Mouse (Mus musculus): ENCODE measurements around the gene Il23a. TPM values are rescaled to one million over a fixed set of nuclear protein-coding genes. Genes with fewer than 3 reads are reported as not detected.

Il23a gene
- polyA plus RNA-seq (2015; fragmentation: Nextera tagmentation; extraction: Ambion mirVana), result 0.34 and 0.38 TPM in 2 replicates

GRCm38 (mm10) chr10:128298702-128299171 is at the start of gene Il23a:
Gene Il23a, minus strand, starts transcription at chr10:128298752.
- Histone ChIP-seq H3K27me3 (ENCODE audit: control insufficient read depth, insufficient read depth, low read depth, low read length) (no peaks in the 10 kb centered on the region), H3K4me3 (ENCODE audit: low read length) (no peak within 1 kb of the TSS), H3K9me3 (ENCODE audit: control insufficient read depth, low read length) (no peaks in the 10 kb centered on the region), H3K4me1 (replicated peaks; ENCODE audit: control insufficient read depth, insufficient read depth, low read length) (peaks cover 13% of the 10 kb centered on the region), H3K4me2 (ENCODE audit: low read depth, low read length) (no peak within 1 kb of the TSS), H3K36me3 (ENCODE audit: control insufficient read depth, insufficient read depth, low read length) (no peaks in the 10 kb centered on the region), H3K27ac (ENCODE audit: low read length) (no peak within 1 kb of the TSS), H3K9ac (ENCODE audit: low read length) (0 out of 2 replicates have a peak within 1 kb of the TSS, but pooled peaks have one; percentile 25)
- WGBS, result 72% methylated on average over 11 of the region's 11 CpGs
- ATAC-seq (ENCODE audit: low read depth), result no peak

DNA sequence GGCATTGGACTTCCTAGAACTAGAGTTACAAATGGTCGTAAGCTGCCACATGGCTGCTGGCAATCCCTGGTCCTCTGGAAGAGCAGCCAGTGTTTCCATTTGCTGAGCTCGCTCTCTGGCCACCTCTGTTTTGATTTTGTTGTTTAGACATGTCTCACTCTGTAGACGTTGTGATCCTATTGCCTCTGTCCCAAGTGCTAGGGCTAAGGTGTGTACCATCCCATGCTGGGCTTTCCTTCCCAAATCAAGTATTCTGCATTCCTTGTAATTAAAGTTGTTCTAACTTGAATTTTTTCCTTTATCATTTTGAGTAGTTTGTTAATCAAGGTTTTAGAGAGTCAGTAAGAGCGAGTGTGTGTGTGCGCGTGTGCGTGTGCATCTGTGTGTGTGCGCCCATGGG is 49.0 kb upstream of the Il23a start:
- Histone ChIP-seq H3K9me3 (ENCODE audit: control insufficient read depth, low read length) (no peaks in the 10 kb centered on the region), H3K4me2 (ENCODE audit: low read depth, low read length) (no peak overlapping the region), H3K4me3 (ENCODE audit: low read length) (no peak overlapping the region), H3K9ac (ENCODE audit: low read length) (no peak overlapping the region), H3K4me1 (replicated peaks; ENCODE audit: control insufficient read depth, insufficient read depth, low read length) (peaks cover 14% of the 10 kb centered on the region), H3K27me3 (ENCODE audit: control insufficient read depth, insufficient read depth, low read depth, low read length) (no peaks in the 10 kb centered on the region), H3K36me3 (ENCODE audit: control insufficient read depth, insufficient read depth, low read length) (peaks cover 15% of the 10 kb centered on the region), H3K27ac (ENCODE audit: low read length) (no peak overlapping the region)
- ATAC-seq (ENCODE audit: low read depth), result no peak
- 87% methylated on average over 8 of the region's 8 CpGs for WGBS

DNA sequence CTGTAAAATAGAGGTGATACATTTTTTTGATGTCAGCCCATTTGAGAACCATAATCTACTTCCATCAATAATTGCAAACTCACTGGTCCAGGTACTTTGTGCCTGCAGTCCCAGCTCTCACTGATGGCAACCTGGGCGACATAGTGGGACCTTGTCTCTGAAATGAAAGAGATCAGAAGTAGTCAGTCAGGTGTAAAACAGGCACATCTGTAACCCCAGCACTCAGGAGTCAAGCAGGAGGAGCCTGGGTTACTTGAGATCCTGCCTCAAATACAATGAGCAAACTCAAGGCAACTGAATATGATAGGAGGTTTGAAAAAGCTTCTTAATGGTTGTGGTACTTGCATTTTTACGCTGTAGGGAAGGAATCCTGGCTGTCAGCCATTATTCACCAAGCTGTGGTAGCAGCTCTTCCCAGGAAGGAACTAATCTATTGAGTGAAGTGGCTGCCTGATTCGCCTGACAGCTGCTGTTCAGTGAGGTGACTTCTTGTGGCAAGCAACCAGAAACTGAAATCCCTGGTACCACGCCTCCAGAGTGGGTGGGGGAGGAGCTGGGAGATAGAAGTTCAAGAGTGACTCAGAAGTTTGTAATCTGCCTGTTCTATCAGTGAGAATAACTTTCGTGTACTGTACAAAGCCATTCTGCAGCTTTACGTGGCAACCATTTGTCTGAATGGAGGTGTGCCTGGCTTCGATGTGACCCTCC is 46.2 kb upstream of the Il23a start:
- H3K27me3 ChIP-seq (ENCODE audit: control insufficient read depth, insufficient read depth, low read depth, low read length), result no peaks in the 10 kb centered on the region
- no peaks in the 10 kb centered on the region for H3K9me3 ChIP-seq (ENCODE audit: control insufficient read depth, low read length)
- H3K36me3 ChIP-seq (ENCODE audit: control insufficient read depth, insufficient read depth, low read length), result no peaks in the 10 kb centered on the region
- peak overlapping the region; percentile 59 for H3K27ac ChIP-seq (ENCODE audit: low read length)
- 10% methylated on average over 7 of the region's 7 CpGs for WGBS
- H3K4me2 ChIP-seq (ENCODE audit: low read depth, low read length), result peak overlapping the region; percentile 51
- peak overlapping the region; percentile 30 for H3K4me3 ChIP-seq (ENCODE audit: low read length)
- peaks cover 14% of the 10 kb centered on the region for H3K4me1 ChIP-seq (replicated peaks; ENCODE audit: control insufficient read depth, insufficient read depth, low read length)
- H3K9ac ChIP-seq (ENCODE audit: low read length), result 0 out of 2 replicates have a peak overlapping the region, but pooled peaks have one; percentile 23
- ATAC-seq (ENCODE audit: low read depth), result peak; percentile 95

GRCm38 (mm10) chr10:128343436-128343835 is 44.9 kb upstream of the Il23a start:
- WGBS, result 88% methylated on average over 1 of the region's 1 CpGs

GRCm38 (mm10) chr10:128340257-128340656 is 41.7 kb upstream of the Il23a start:
- peaks cover 19% of the 10 kb centered on the region for H3K4me1 ChIP-seq (replicated peaks; ENCODE audit: control insufficient read depth, insufficient read depth, low read length)
- H3K36me3 ChIP-seq (ENCODE audit: control insufficient read depth, insufficient read depth, low read length), result no peaks in the 10 kb centered on the region
- H3K9ac ChIP-seq (ENCODE audit: low read length), result no peak overlapping the region
- H3K4me3 ChIP-seq (ENCODE audit: low read length), result no peak overlapping the region
- no peak overlapping the region for H3K4me2 ChIP-seq (ENCODE audit: low read depth, low read length)
- no peaks in the 10 kb centered on the region for H3K9me3 ChIP-seq (ENCODE audit: control insufficient read depth, low read length)
- no peak overlapping the region for H3K27ac ChIP-seq (ENCODE audit: low read length)
- no peaks in the 10 kb centered on the region for H3K27me3 ChIP-seq (ENCODE audit: control insufficient read depth, insufficient read depth, low read depth, low read length)
- 65% methylated on average over 2 of the region's 2 CpGs for whole genome bisulfite sequencing
- no peak for ATAC-seq (ENCODE audit: low read depth)

More at GRCm38 (mm10) chr10:128343436-128343835, 44.9 kb upstream of the Il23a start:
- H3K27me3 ChIP-seq (ENCODE audit: control insufficient read depth, insufficient read depth, low read depth, low read length), result no peaks in the 10 kb centered on the region
- H3K4me3 ChIP-seq (ENCODE audit: low read length), result no peak overlapping the region
- no peak for ATAC-seq (ENCODE audit: low read depth)
- no peaks in the 10 kb centered on the region for H3K36me3 ChIP-seq (ENCODE audit: control insufficient read depth, insufficient read depth, low read length)
- H3K4me1 ChIP-seq (replicated peaks; ENCODE audit: control insufficient read depth, insufficient read depth, low read length), result peaks cover 23% of the 10 kb centered on the region
- no peak overlapping the region for H3K4me2 ChIP-seq (ENCODE audit: low read depth, low read length)
- H3K27ac ChIP-seq (ENCODE audit: low read length), result peak overlapping the region; percentile 46; the same call in 1 of the 2 replicates
- H3K9me3 ChIP-seq (ENCODE audit: control insufficient read depth, low read length), result no peaks in the 10 kb centered on the region
- H3K9ac ChIP-seq (ENCODE audit: low read length), result no peak overlapping the region

DNA sequence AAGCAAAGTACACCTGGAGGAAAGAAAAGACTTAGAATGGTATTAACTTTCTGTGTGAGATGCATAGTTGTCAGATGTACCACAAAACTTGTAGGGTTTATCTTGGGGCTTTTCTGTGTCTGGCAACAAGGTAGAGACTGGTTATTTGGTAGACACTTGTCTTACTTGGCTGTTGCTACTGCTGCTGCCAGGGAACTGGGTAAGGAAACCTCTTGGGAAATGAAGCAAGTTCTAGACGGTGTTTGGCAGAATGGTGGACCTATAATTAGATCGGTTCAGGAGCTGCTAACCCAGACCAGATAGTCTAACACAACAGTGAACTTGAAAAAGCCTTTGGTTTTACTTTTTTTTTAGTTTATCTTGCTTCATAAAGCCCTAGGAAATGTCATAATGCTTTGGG is 40.4 kb upstream of the Il23a start:
- Histone ChIP-seq H3K36me3 (ENCODE audit: control insufficient read depth, insufficient read depth, low read length) (no peaks in the 10 kb centered on the region), H3K4me1 (replicated peaks; ENCODE audit: control insufficient read depth, insufficient read depth, low read length) (peaks cover 9% of the 10 kb centered on the region), H3K27ac (ENCODE audit: low read length) (no peak overlapping the region), H3K9ac (ENCODE audit: low read length) (peak overlapping the region; percentile 82), H3K4me2 (ENCODE audit: low read depth, low read length) (peak overlapping the region; percentile 79), H3K9me3 (ENCODE audit: control insufficient read depth, low read length) (no peaks in the 10 kb centered on the region), H3K27me3 (ENCODE audit: control insufficient read depth, insufficient read depth, low read depth, low read length) (no peaks in the 10 kb centered on the region), H3K4me3 (ENCODE audit: low read length) (peak overlapping the region; percentile 74)
- 61% methylated on average over 2 of the region's 2 CpGs for WGBS
- ATAC-seq (ENCODE audit: low read depth), result no peak

DNA sequence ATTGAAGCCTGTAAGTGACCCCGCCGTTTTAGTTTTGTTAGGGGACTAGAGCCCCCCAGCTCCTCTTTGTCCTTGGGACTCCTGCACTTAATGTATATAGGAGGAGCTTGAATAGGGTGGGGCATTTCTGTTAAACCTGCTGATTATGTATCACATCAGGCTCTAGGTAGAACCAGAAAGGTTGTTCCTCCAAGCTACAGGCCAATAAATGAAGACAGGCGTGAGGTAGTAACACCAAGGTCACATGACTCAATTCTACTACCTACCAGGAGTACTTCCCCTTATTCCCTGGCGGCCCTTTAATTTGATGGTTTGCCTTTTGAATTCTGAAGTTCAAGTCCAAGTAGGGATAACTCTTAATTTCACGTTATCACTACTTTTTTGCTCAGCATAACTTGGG is 39.9 kb upstream of the Il23a start:
- Histone ChIP-seq H3K4me3 (ENCODE audit: low read length) (peak overlapping the region; percentile 74), H3K27me3 (ENCODE audit: control insufficient read depth, insufficient read depth, low read depth, low read length) (no peaks in the 10 kb centered on the region), H3K36me3 (ENCODE audit: control insufficient read depth, insufficient read depth, low read length) (no peaks in the 10 kb centered on the region), H3K4me1 (replicated peaks; ENCODE audit: control insufficient read depth, insufficient read depth, low read length) (peaks cover 9% of the 10 kb centered on the region), H3K27ac (ENCODE audit: low read length) (peak overlapping the region; percentile 94; the same call in 1 of the 2 replicates), H3K9me3 (ENCODE audit: control insufficient read depth, low read length) (no peaks in the 10 kb centered on the region), H3K4me2 (ENCODE audit: low read depth, low read length) (peak overlapping the region; percentile 79), H3K9ac (ENCODE audit: low read length) (peak overlapping the region; percentile 82)
- WGBS, result 19% methylated on average over 5 of the region's 5 CpGs
- no peak for ATAC-seq (ENCODE audit: low read depth)

GRCm38 (mm10) chr10:128337306-128338181 is 39.0 kb upstream of the Il23a start, which contains the start of gene Cs:
Gene Cs, plus strand, starts transcription at chr10:128337734.
- Histone ChIP-seq H3K27me3 (ENCODE audit: control insufficient read depth, insufficient read depth, low read depth, low read length) (no peaks in the 10 kb centered on the region), H3K9me3 (ENCODE audit: control insufficient read depth, low read length) (no peaks in the 10 kb centered on the region)
- 1% methylated on average over 60 of the region's 61 CpGs for WGBS

DNA sequence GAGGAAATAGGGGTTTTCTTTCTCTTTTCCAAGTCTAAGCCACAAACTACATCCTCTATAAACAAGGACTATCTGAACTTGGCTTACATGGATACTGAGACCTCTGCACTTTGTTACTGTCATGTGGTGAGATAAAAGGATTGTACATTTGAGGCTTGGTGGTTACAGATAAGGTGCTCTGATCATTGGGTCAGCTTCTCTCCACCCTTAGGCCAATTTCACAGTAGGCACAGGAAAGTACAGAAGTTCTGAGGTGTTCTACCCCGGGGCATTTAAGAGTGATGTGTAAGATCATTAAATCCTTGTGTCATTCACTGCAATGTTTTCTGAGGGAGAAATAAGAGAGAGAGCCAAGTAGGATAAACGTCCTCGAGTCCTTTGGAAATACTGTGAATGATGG is 38.0 kb upstream of the Il23a start:
- Histone ChIP-seq H3K4me1 (replicated peaks; ENCODE audit: control insufficient read depth, insufficient read depth, low read length) (peaks cover 9% of the 10 kb centered on the region), H3K9me3 (ENCODE audit: control insufficient read depth, low read length) (no peaks in the 10 kb centered on the region), H3K4me2 (ENCODE audit: low read depth, low read length) (peak overlapping the region; percentile 57), H3K27me3 (ENCODE audit: control insufficient read depth, insufficient read depth, low read depth, low read length) (no peaks in the 10 kb centered on the region), H3K36me3 (ENCODE audit: control insufficient read depth, insufficient read depth, low read length) (no peaks in the 10 kb centered on the region), H3K9ac (ENCODE audit: low read length) (no peak overlapping the region), H3K4me3 (ENCODE audit: low read length) (no peak overlapping the region), H3K27ac (ENCODE audit: low read length) (0 out of 2 replicates have a peak overlapping the region, but pooled peaks have one; percentile 51)
- no peak for ATAC-seq (ENCODE audit: low read depth)
- WGBS, result 72% methylated on average over 3 of the region's 3 CpGs

More at GRCm38 (mm10) chr10:128337306-128338181, 39.0 kb upstream of the Il23a start, which contains the start of gene Cs:
- ATAC-seq (ENCODE audit: low read depth), result peak; percentile 99
- Histone ChIP-seq H3K36me3 (ENCODE audit: control insufficient read depth, insufficient read depth, low read length) (no peaks in the 10 kb centered on the region), H3K27ac (ENCODE audit: low read length) (peak within 1 kb of the TSS; percentile 94), H3K9ac (ENCODE audit: low read length) (peak within 1 kb of the TSS; percentile 82), H3K4me1 (replicated peaks; ENCODE audit: control insufficient read depth, insufficient read depth, low read length) (peaks cover 9% of the 10 kb centered on the region), H3K4me3 (ENCODE audit: low read length) (peak within 1 kb of the TSS; percentile 74), H3K4me2 (ENCODE audit: low read depth, low read length) (peak within 1 kb of the TSS; percentile 79)
